Mouse (Mus musculus) hindbrain, embryonic 11.5 days (tissue): ENCODE measurements around the gene H1f0. TPM values are rescaled to one million over a fixed set of nuclear protein-coding genes. Genes with fewer than 3 reads are reported as not detected.
A peak's percentile ranks its signal among the peaks of the same experiment; 100 is the strongest.
"Not testable (repeated sequence)": the region's sequence is repeated elsewhere in the genome, so short reads cannot be mapped to it uniquely, and the experiment has no call there.

Experiments
- ATAC-seq: fragments of 200-750 bp; cut with Nextera tagmentation; 2 replicates; pipeline ENCODE4 v1.8.0; 2017; ENCODE audit warnings: mild to moderate bottlenecking, moderate TSS enrichment, moderate library complexity; ENCODE audit not compliant: low FRiP score
- DNase-seq: peaks from one replicate; pipeline ENCODE4 v3.0.0-alpha.2; 2015; ENCODE audit warnings: low spot score
- H3K27ac ChIP-seq: fragments of 300-500 bp; sonication (generic); 2 replicates; pipeline ENCODE4 v1.5.1; 2014; ENCODE audit warnings: mild to moderate bottlenecking, low read depth, low read length
- H3K27me3 ChIP-seq: fragments of 300-500 bp; sonication (generic); 2 replicates; pipeline ENCODE4 v1.6.1; 2014; ENCODE audit warnings: mild to moderate bottlenecking, low read length, moderate library complexity, mixed read lengths; ENCODE audit not compliant: control insufficient read depth, insufficient read depth
- H3K36me3 ChIP-seq: fragments of 300-500 bp; sonication (generic); 2 replicates; pipeline ENCODE4 v1.6.1; 2014; ENCODE audit warnings: mild to moderate bottlenecking, low read length, moderate library complexity, mixed read lengths; ENCODE audit not compliant: control insufficient read depth, insufficient read depth
- H3K4me1 ChIP-seq: fragments of 300-500 bp; sonication (generic); replicated peaks from 2 replicates; pipeline ENCODE4 v1.6.1; 2014; ENCODE audit warnings: low read length, mixed read lengths; ENCODE audit not compliant: control insufficient read depth, insufficient read depth
- H3K4me2 ChIP-seq: fragments of 300-500 bp; sonication (generic); replicated peaks from 2 replicates; pipeline ENCODE4 v1.6.1; 2014; ENCODE audit warnings: mild to moderate bottlenecking, low read depth, low read length
- H3K4me3 ChIP-seq: fragments of 300-500 bp; sonication (generic); 2 replicates; pipeline ENCODE4 v1.5.1; 2014; ENCODE audit warnings: low read depth, low read length
- H3K9ac ChIP-seq: fragments of 300-500 bp; sonication (generic); 2 replicates; pipeline ENCODE4 v1.6.1; 2014; ENCODE audit warnings: low read depth, low read length
- H3K9me3 ChIP-seq: fragments of 300-500 bp; sonication (generic); 2 replicates; pipeline ENCODE4 v1.6.1; 2016; ENCODE audit warnings: low read length; ENCODE audit not compliant: control insufficient read depth
- WGBS: fragments of 180-500 bp; shearing (Covaris S2); extraction: QIAGEN DNeasy Blood & Tissue Kit; methylation state at CpG from one replicate; pipeline ENCODE4 v1.1.7; 2014; 5-methylcytosine and 5-hydroxymethylcytosine counted together
- polyA plus RNA-seq: library from polyadenylated mRNA; unstranded; fragments of >200 nt; fragmentation: Nextera tagmentation; extraction: Ambion mirVana; gene quantifications from 2 replicates; pipeline ENCODE4 v1.2.1, GENCODE M21; 2014

H1f0 gene
- polyA plus RNA-seq, 1 experiment from 2014 or later = 154 TPM

GRCm38 (mm10) chr15:79027291-79028205 lies 702 bp upstream of the H1f0 start:
- peak overlapping the region; percentile 95 for H3K27ac ChIP-seq
- no peaks in the 10 kb centered on the region for H3K27me3 ChIP-seq
- peak overlapping the region; percentile 100 for H3K9ac ChIP-seq
- peaks cover 5% of the 10 kb centered on the region for H3K4me1 ChIP-seq
- ATAC-seq (peak; percentile 42; the same call in 1 of the 2 replicates), DNase-seq (peak; percentile 56)
- no peaks in the 10 kb centered on the region for H3K36me3 ChIP-seq
- peak overlapping the region; percentile 99 for H3K4me2 ChIP-seq
- H3K9me3 ChIP-seq = no peaks in the 10 kb centered on the region
- peak overlapping the region; percentile 77 for H3K4me3 ChIP-seq
- WGBS = 6% methylated on average over 36 of the region's 46 CpGs

- H3K4me3 ChIP-seq = peak overlapping the region; percentile 77
- H3K27me3 ChIP-seq = no peaks in the 10 kb centered on the region
- ATAC-seq (no peak), DNase-seq (no peak)
- 30% methylated on average over 16 of the region's 16 CpGs for WGBS
- H3K4me1 ChIP-seq = peaks cover 5% of the 10 kb centered on the region
- H3K9ac ChIP-seq = peak overlapping the region; percentile 100
- no peaks in the 10 kb centered on the region for H3K36me3 ChIP-seq
- peak overlapping the region; percentile 95 for H3K27ac ChIP-seq
- peak overlapping the region; percentile 99 for H3K4me2 ChIP-seq
- no peaks in the 10 kb centered on the region for H3K9me3 ChIP-seq
These were observed 704 bp downstream of the H1f0 start for GRCm38 (mm10) chr15:79028823-79029484.

- Histone ChIP-seq H3K9me3 (no peaks in the 10 kb centered on the region), H3K36me3 (no peaks in the 10 kb centered on the region), H3K27ac (peak overlapping the region; percentile 58), H3K4me2 (peak overlapping the region; percentile 99), H3K4me1 (peaks cover 5% of the 10 kb centered on the region), H3K9ac (peak overlapping the region; percentile 100), H3K4me3 (peak overlapping the region; percentile 77), H3K27me3 (no peaks in the 10 kb centered on the region)
- 10% methylated on average over 11 of the region's 11 CpGs for WGBS
- ATAC-seq (no peak), DNase-seq (peak; percentile 61)
These were observed 1.4 kb downstream of the H1f0 start for GRCm38 (mm10) chr15:79029519-79030241.

GRCm38 (mm10) chr15:79030551-79031435 lies 2.5 kb downstream of the H1f0 start:
- Histone ChIP-seq H3K27ac (no peak overlapping the region), H3K4me3 (peak overlapping the region; percentile 77), H3K27me3 (no peaks in the 10 kb centered on the region), H3K36me3 (no peaks in the 10 kb centered on the region), H3K4me1 (peaks cover 5% of the 10 kb centered on the region), H3K9ac (peak overlapping the region; percentile 100), H3K4me2 (peak overlapping the region; percentile 99), H3K9me3 (no peaks in the 10 kb centered on the region)
- peak; percentile 83 for ATAC-seq
- under 1% methylated on average over 52 of the region's 52 CpGs for WGBS
- DNase-seq = peak; percentile 90

GRCm38 (mm10) chr15:79031908-79032307 lies 3.7 kb downstream of the H1f0 start:
- H3K4me3 ChIP-seq, H3K27ac ChIP-seq, H3K9ac ChIP-seq, H3K36me3 ChIP-seq, H3K4me2 ChIP-seq, DNase-seq, H3K4me1 ChIP-seq, ATAC-seq, H3K27me3 ChIP-seq, H3K9me3 ChIP-seq: not testable (repeated sequence)
- 90% methylated on average over 5 of the region's 5 CpGs for WGBS

- Histone ChIP-seq H3K36me3 (no peaks in the 10 kb centered on the region), H3K4me1 (peaks cover 3% of the 10 kb centered on the region; the same call in 1 of the 2 replicates), H3K9me3 (no peaks in the 10 kb centered on the region), H3K4me3 (no peak overlapping the region), H3K27me3 (peaks cover 23% of the 10 kb centered on the region), H3K9ac (no peak overlapping the region), H3K4me2 (no peak overlapping the region), H3K27ac (no peak overlapping the region)
- DNase-seq (peak; percentile 90), ATAC-seq (no peak)
- 13% methylated on average over 14 of the region's 14 CpGs for WGBS
These were observed 9.7 kb downstream of the H1f0 start for GRCm38 (mm10) chr15:79037913-79038328.

GRCm38 (mm10) chr15:79038331-79038730 lies 10.1 kb downstream of the H1f0 start:
- Histone ChIP-seq H3K4me3 (no peak overlapping the region), H3K9ac (no peak overlapping the region), H3K4me2 (no peak overlapping the region), H3K36me3 (no peaks in the 10 kb centered on the region), H3K9me3 (no peaks in the 10 kb centered on the region), H3K27me3 (peaks cover 27% of the 10 kb centered on the region), H3K4me1 (peaks cover 6% of the 10 kb centered on the region), H3K27ac (no peak overlapping the region)
- ATAC-seq = no peak
- WGBS = 68% methylated on average over 10 of the region's 10 CpGs
- DNase-seq = no peak

- Histone ChIP-seq H3K4me3 (no peak overlapping the region), H3K27me3 (peaks cover 32% of the 10 kb centered on the region), H3K4me2 (no peak overlapping the region), H3K27ac (no peak overlapping the region), H3K4me1 (peaks cover 6% of the 10 kb centered on the region), H3K9me3 (no peaks in the 10 kb centered on the region), H3K36me3 (no peaks in the 10 kb centered on the region), H3K9ac (no peak overlapping the region)
- DNase-seq (peak; percentile 69), ATAC-seq (peak; percentile 53; the same call in 1 of the 2 replicates)
- 22% methylated on average over 7 of the region's 7 CpGs for WGBS
These were observed 10.6 kb downstream of the H1f0 start for GRCm38 (mm10) chr15:79038853-79039252.
